Mouse (Mus musculus) embryo, embryonic 10.5 days (tissue): ENCODE data around the gene 5730596B20Rik.
A peak's percentile ranks its signal among the peaks of the same experiment; 100 is the strongest.

Experiments used
- DNase-seq: peaks from one replicate; pipeline ENCODE4 v3.0.0-alpha.2; 2015; ENCODE audit warnings: low spot score

5730596B20Rik gene

GRCm38 (mm10) chr6:52213119-52213986, 36.1 kb downstream of the 5730596B20Rik start, which contains the start of the genes Hoxa3 and Gm28308:
Hoxa3 (minus strand) TSS chr6:52213336.
Gm28308 (minus strand) TSS chr6:52213339.
- peak; percentile 82 for DNase-seq

- no peak for DNase-seq
Observed at GRCm38 (mm10) chr6:52214271-52214670, 37.0 kb downstream of the 5730596B20Rik start.

- DNase-seq: no peak
Observed at GRCm38 (mm10) chr6:52215070-52215469, 37.8 kb downstream of the 5730596B20Rik start.

GRCm38 (mm10) chr6:52215771-52216535, 38.7 kb downstream of the 5730596B20Rik start:
- no peak for DNase-seq

- DNase-seq: no peak
Observed at GRCm38 (mm10) chr6:52216691-52217458, 39.6 kb downstream of the 5730596B20Rik start.

- peak; percentile 91 for DNase-seq
Observed at GRCm38 (mm10) chr6:52217459-52217768, 40.1 kb downstream of the 5730596B20Rik start.

- no peak for DNase-seq
Observed at GRCm38 (mm10) chr6:52217895-52218642, 40.8 kb downstream of the 5730596B20Rik start.

GRCm38 (mm10) chr6:52218643-52219215, 41.4 kb downstream of the 5730596B20Rik start:
- no peak for DNase-seq

GRCm38 (mm10) chr6:52219234-52219942, 42.1 kb downstream of the 5730596B20Rik start:
- no peak for DNase-seq

- DNase-seq: no peak
Observed at GRCm38 (mm10) chr6:52220003-52220864, 42.9 kb downstream of the 5730596B20Rik start.

- no peak for DNase-seq
Observed at GRCm38 (mm10) chr6:52220865-52221310, 43.6 kb downstream of the 5730596B20Rik start.

GRCm38 (mm10) chr6:52221337-52221992, 44.2 kb downstream of the 5730596B20Rik start, which contains the start of gene Hoxa7:
Hoxa7 (minus strand) TSS chr6:52221854.
- peak; percentile 94 for DNase-seq

- DNase-seq: no peak
Observed at GRCm38 (mm10) chr6:52221993-52222685, 44.8 kb downstream of the 5730596B20Rik start.

GRCm38 (mm10) chr6:52222729-52223128, 45.4 kb downstream of the 5730596B20Rik start:
- no peak for DNase-seq

- DNase-seq: no peak
Observed at GRCm38 (mm10) chr6:52223939-52224760, 46.9 kb downstream of the 5730596B20Rik start.

- DNase-seq: no peak
Observed at GRCm38 (mm10) chr6:52224895-52225611, 47.8 kb downstream of the 5730596B20Rik start.
